Mouse (Mus musculus) liver, embryonic 12.5 days (tissue): ENCODE data around the gene Olfr502. TPM values are rescaled to one million over a fixed set of nuclear protein-coding genes. Genes with fewer than 3 reads are reported as not detected.
"Not testable (repeated sequence)": the region's sequence is repeated elsewhere in the genome, so short reads cannot be mapped to it uniquely, and the experiment has no call there.

Experiments used
- ATAC-seq: fragments of 200-750 bp; cut with Nextera tagmentation; 2 replicates; pipeline ENCODE4 v1.8.0; 2017; ENCODE audit warnings: moderate number of reproducible peaks, mild to moderate bottlenecking, moderate library complexity
- H3K27ac ChIP-seq: fragments of 300-500 bp; sonication (generic); 2 replicates; pipeline ENCODE4 v1.5.1; 2016; ENCODE audit warnings: mild to moderate bottlenecking
- H3K27me3 ChIP-seq: fragments of 300-500 bp; sonication (generic); replicated peaks from 2 replicates; pipeline ENCODE4 v1.6.1; 2016; ENCODE audit warnings: mild to moderate bottlenecking, moderate library complexity
- H3K36me3 ChIP-seq: fragments of 300-500 bp; sonication (generic); 2 replicates; pipeline ENCODE4 v1.6.1; 2016; ENCODE audit warnings: mild to moderate bottlenecking, moderate library complexity
- H3K4me1 ChIP-seq: fragments of 300-500 bp; sonication (generic); 2 replicates; pipeline ENCODE4 v1.6.1; 2016
- H3K4me2 ChIP-seq: fragments of 300-500 bp; sonication (generic); 2 replicates; pipeline ENCODE4 v1.6.1; 2016; ENCODE audit warnings: mild to moderate bottlenecking, moderate library complexity
- H3K4me3 ChIP-seq: fragments of 300-500 bp; sonication (generic); 2 replicates; pipeline ENCODE4 v1.5.1; 2016; ENCODE audit warnings: mild to moderate bottlenecking, moderate library complexity
- H3K9ac ChIP-seq: fragments of 300-500 bp; sonication (generic); 2 replicates; pipeline ENCODE4 v1.6.1; 2016; ENCODE audit warnings: mild to moderate bottlenecking, moderate library complexity
- H3K9me3 ChIP-seq: fragments of 300-500 bp; sonication (generic); replicated peaks from 2 replicates; pipeline ENCODE4 v1.6.1; 2016; ENCODE audit warnings: mild to moderate bottlenecking, moderate library complexity
- WGBS: fragments of 180-500 bp; shearing (Covaris S2); methylation state at CpG from one replicate; pipeline ENCODE4 v1.1.7; 2016; ENCODE audit not compliant: insufficient replicate concordance; 5-methylcytosine and 5-hydroxymethylcytosine counted together
- polyA plus RNA-seq: library from polyadenylated mRNA; unstranded; fragments of >200 nt; fragmentation: Nextera tagmentation; extraction: Ambion mirVana; gene quantifications from 2 replicates; pipeline ENCODE4 v1.2.1, GENCODE M21; 2016

Gene Olfr502
- polyA plus RNA-seq = not detected in 2 replicates

DNA sequence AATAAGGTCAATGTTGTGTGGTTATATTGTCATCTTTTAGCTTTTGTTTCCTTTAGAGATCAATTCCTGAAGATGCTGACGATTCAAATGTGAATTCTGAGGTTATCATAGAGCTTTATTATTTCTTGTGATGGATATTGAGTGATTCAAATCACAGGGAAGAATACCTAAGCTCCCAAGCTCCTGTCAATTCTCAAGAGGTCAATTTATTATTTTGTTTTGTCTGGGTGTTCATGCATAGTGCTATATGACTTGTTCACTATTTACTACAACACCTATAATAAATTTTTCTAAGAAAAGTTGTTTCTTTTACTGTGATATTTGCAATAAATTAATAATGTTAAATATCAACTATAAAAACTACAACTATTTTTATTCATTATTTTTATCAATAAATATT is at the start of gene Olfr502:
TSS of gene Olfr502 (minus strand) at position 101 of the 400 bp plus-strand sequence.
- H3K27ac ChIP-seq = no peak within 1 kb of the TSS
- ATAC-seq = no peak
- H3K9me3 ChIP-seq = peaks cover 8% of the 10 kb centered on the region; the same call in 1 of the 2 replicates
- H3K27me3 ChIP-seq = no peaks in the 10 kb centered on the region
- no peak within 1 kb of the TSS for H3K9ac ChIP-seq
- no peak within 1 kb of the TSS for H3K4me2 ChIP-seq
- no peak within 1 kb of the TSS for H3K4me3 ChIP-seq
- H3K36me3 ChIP-seq = no peaks in the 10 kb centered on the region
- H3K4me1 ChIP-seq = no peaks in the 10 kb centered on the region
- 39% methylated on average over 1 of the region's 1 CpGs for WGBS

DNA sequence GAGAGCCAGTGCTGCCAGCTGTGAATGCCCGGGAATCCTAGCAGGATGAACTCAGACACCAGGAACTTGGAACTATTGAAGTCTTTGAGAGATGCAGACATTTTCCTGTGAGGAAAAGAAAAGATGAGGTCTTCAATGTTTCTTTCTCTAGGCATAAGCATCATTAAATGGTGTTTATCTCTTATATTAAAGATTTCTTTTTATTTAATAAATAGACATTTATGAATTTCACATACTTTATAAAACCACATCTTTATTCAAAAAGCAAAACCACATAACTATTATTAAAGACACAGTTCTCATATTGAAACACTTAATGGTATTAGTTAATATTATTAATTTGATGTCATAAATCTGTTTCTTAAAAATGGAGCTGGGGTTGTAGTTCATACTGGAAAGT is 40.8 kb upstream of the Olfr502 start, which contains the start of gene Olfr504:
TSS of gene Olfr504 (minus strand) at position 101 of the 400 bp plus-strand sequence.
- H3K4me3 ChIP-seq = no peak within 1 kb of the TSS
- no peak within 1 kb of the TSS for H3K27ac ChIP-seq
- H3K9ac ChIP-seq = no peak within 1 kb of the TSS
- no peak within 1 kb of the TSS for H3K4me2 ChIP-seq
- H3K4me1 ChIP-seq = no peaks in the 10 kb centered on the region
- no peaks in the 10 kb centered on the region for H3K27me3 ChIP-seq
- no peaks in the 10 kb centered on the region for H3K9me3 ChIP-seq
- H3K36me3 ChIP-seq = no peaks in the 10 kb centered on the region
- no peak for ATAC-seq
- 59% methylated on average over 1 of the region's 1 CpGs for WGBS

DNA sequence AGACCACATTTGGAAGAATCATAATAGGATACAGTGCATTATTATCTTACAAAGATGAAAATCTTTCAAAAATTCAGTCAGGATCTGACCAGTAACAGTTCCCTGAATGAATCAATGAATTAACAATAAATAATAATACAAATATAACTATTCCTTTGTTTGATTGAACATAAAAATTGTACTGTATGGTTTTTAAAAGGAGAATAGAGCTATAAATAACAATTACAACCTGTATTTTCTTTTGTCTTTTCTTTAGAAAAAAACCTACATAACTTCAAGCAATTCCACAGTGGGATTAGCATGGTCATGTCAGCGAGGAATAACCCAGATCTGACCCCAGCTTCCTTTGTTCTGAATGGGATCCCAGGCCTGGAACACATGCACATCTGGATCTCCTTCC is 19.4 kb upstream of the Olfr502 start, which contains the start of gene Olfr503:
TSS of gene Olfr503 (plus strand) at position 301 of the 400 bp plus-strand sequence.
- WGBS = 24% methylated on average over 1 of the region's 1 CpGs

DNA sequence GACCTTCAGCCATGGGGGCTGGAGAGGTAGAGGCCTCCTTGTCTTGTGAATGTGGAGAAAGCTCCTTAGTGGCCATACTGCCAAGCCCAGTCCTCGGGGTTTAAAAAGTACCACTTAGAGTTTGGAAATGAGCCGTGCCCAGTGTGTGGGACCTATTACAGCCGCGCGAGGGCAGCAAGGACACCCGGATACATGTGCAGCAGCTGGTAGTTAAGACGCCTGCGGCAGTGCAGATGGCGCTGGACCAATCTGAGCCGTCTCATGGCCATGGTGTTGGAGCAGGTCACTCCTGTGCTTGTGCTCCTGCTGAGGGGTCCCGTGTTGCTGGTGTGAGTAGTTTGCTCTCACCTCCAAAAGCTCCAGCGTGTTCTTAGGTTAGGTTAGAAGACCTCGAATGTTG is 17.6 kb upstream of the Olfr502 start:
- Histone ChIP-seq H3K4me3 (no peak overlapping the region), H3K4me1 (no peaks in the 10 kb centered on the region), H3K27ac (no peak overlapping the region), H3K4me2 (no peak overlapping the region), H3K36me3 (no peaks in the 10 kb centered on the region), H3K9me3 (peaks cover 6% of the 10 kb centered on the region), H3K9ac (no peak overlapping the region), H3K27me3 (no peaks in the 10 kb centered on the region)
- WGBS = 68% methylated on average over 13 of the region's 13 CpGs
- ATAC-seq = no peak

More for the DNA sequence above, 19.4 kb upstream of the Olfr502 start, which contains the start of gene Olfr503:
- not testable (repeated sequence) for H3K9ac ChIP-seq, H3K9me3 ChIP-seq, H3K36me3 ChIP-seq, H3K4me1 ChIP-seq, H3K4me2 ChIP-seq, H3K4me3 ChIP-seq, H3K27me3 ChIP-seq, ATAC-seq, H3K27ac ChIP-seq

Other genes with a start within 250 kb of the Olfr502 start
- not detected in 2 replicates for gene Olfr490, start 236.1 kb downstream of the Olfr502 start, polyA plus RNA-seq
- not detected in 2 replicates for gene Olfr491, start 211.6 kb downstream of the Olfr502 start, polyA plus RNA-seq
- gene Olfr492, start 201.4 kb downstream of the Olfr502 start, polyA plus RNA-seq = not detected in 2 replicates
- gene Olfr493, start 178.1 kb downstream of the Olfr502 start, polyA plus RNA-seq = not detected in 2 replicates
- gene Olfr494, start 159.7 kb downstream of the Olfr502 start, polyA plus RNA-seq = not detected in 2 replicates
- gene Olfr495, start 131.9 kb downstream of the Olfr502 start, polyA plus RNA-seq = not detected in 2 replicates
- gene Olfr497, start 104.6 kb downstream of the Olfr502 start, polyA plus RNA-seq = not detected in 2 replicates
- gene Olfr498, start 59.7 kb downstream of the Olfr502 start, polyA plus RNA-seq = not detected in 2 replicates
- not detected in 2 replicates for gene Olfr503, start 19.5 kb upstream of the Olfr502 start, polyA plus RNA-seq
- gene Olfr504, start 40.7 kb upstream of the Olfr502 start, polyA plus RNA-seq = not detected in 2 replicates
- not detected in 2 replicates for gene Olfr506, start 85.7 kb upstream of the Olfr502 start, polyA plus RNA-seq
- gene Olfr507, start 96.7 kb upstream of the Olfr502 start, polyA plus RNA-seq = not detected in 2 replicates
- not detected in 2 replicates for gene Olfr508, start 104.9 kb upstream of the Olfr502 start, polyA plus RNA-seq
- not detected in 2 replicates for gene Olfr509, start 126.8 kb upstream of the Olfr502 start, polyA plus RNA-seq
- gene Olfr510, start 141.4 kb upstream of the Olfr502 start, polyA plus RNA-seq = not detected in 2 replicates
- gene Olfr512, start 188.3 kb upstream of the Olfr502 start, polyA plus RNA-seq = not detected in 2 replicates
- not detected in 2 replicates for gene Olfr513, start 225.9 kb upstream of the Olfr502 start, polyA plus RNA-seq